In the genomic region with DNA sequence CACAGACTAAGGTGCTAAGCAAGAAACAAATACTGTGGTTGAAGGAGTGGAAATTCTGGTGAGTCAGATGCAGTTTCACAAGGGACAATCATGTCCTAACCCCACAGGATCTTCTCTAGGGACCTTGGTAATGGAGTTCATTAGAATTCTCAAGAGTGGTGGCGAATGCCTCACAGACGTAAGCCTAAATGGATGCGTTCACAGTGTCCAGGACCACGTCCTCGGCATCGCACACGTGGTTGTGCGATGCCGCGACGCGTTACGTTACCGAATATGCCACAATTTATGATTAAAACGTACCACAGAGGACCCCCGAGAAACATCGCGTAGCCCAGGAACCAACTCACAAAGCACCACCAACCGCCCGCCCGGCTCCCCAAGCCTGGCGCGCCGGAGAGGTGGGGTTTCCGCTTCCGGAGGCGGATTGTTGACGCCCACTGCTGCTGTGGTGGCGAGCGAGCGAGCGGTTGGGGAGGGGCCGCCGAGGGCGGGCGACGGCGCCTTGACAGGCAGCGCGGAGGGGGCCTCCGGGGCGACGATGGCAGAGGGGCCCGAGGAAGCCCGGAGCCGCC, we compare ENCODE assay signal across 8 mouse cellular contexts. TPM values are rescaled to one million over a fixed set of nuclear protein-coding genes. Genes with fewer than 3 reads are reported as not detected.
DNase-seq lines count a peak whose midpoint lies in the region; ATAC-seq lines count a peak whose summit lies in the region.

A gene (plus strand): TSS at position 475 of the 572 bp plus-strand sequence.

- peak within 1 kb of the TSS; percentile 87 for H3K27ac ChIP-seq in hindbrain, embryonic 16.5 days (ENCODE audit: low read depth, low read length)
- H3K27ac ChIP-seq in macrophage: peak within 1 kb of the TSS; percentile 13; the same call in 1 of the 2 replicates

- under 1% methylated on average over 40 of the region's 46 CpGs for whole genome bisulfite sequencing in hindbrain, embryonic 16.5 days
- 1% methylated on average over 46 of the region's 46 CpGs for WGBS in macrophage (ENCODE audit: missing documents)

- H3K9me3 ChIP-seq in hindbrain, embryonic 16.5 days (ENCODE audit: control insufficient read depth, low read length): no peaks in the 10 kb centered on the region

- H3K79me2 ChIP-seq in macrophage (ENCODE audit: inconsistent target): no peaks in the 10 kb centered on the region

- H3K9ac ChIP-seq in hindbrain, embryonic 16.5 days (ENCODE audit: low read depth, low read length): peak within 1 kb of the TSS; percentile 95

- H3K4me3 ChIP-seq in hindbrain, embryonic 16.5 days (ENCODE audit: low read length): peak within 1 kb of the TSS; percentile 82
- peak within 1 kb of the TSS; percentile 45 for H3K4me3 ChIP-seq in macrophage (ENCODE audit: inconsistent target)

- DNase-seq in T-cell, adult 2 months (ENCODE audit: low spot score): peak; percentile 91
- peak; percentile 89 to 95 for DNase-seq in cerebellum, postnatal 36 days
- DNase-seq in gastrocnemius, adult 18-20 months (ENCODE audit: low spot score): peak; percentile 91
- peak; percentile 89 to 92 for DNase-seq in left cerebral cortex, adult 18-20 months (ENCODE audit: low spot score in 2 of 2)
- peak; percentile 93 for DNase-seq in right cerebral cortex, adult 18-20 months
- peak; percentile 79 for DNase-seq in urinary bladder, postnatal 10 days (ENCODE audit: low spot score)

- peaks cover 9% of the 10 kb centered on the region for H3K4me1 ChIP-seq in hindbrain, embryonic 16.5 days (ENCODE audit: control insufficient read depth, insufficient read depth, low read depth, low read length)

- 0 out of 2 replicates have a peak, but pooled peaks cover 2% of the 10 kb centered on the region for H3K27me3 ChIP-seq in hindbrain, embryonic 16.5 days (replicated peaks; ENCODE audit: control insufficient read depth, insufficient read depth, low read length)

- ATAC-seq in hindbrain, embryonic 16.5 days: peak; percentile 97

- H3K36me3 ChIP-seq in hindbrain, embryonic 16.5 days (ENCODE audit: control insufficient read depth, insufficient read depth, low read length): peaks cover 16% of the 10 kb centered on the region
- H3K36me3 ChIP-seq in macrophage (ENCODE audit: inconsistent target): 0 out of 2 replicates have a peak, but pooled peaks cover 14% of the 10 kb centered on the region

- H3K4me2 ChIP-seq in hindbrain, embryonic 16.5 days (ENCODE audit: low read length): peak within 1 kb of the TSS; percentile 81

RNA-seq across cellular contexts. Expression of the gene that starts here (rescaled TPM):
- total RNA-seq in gastrocnemius, adult 18-20 months (2021): 10 to 100 TPM; 28.7 to 33.2 TPM
- 10.8 and 13.6 TPM in 2 replicates for polyA plus RNA-seq in hindbrain, embryonic 16.5 days (2015; fragmentation: Nextera tagmentation; extraction: Ambion mirVana)
- total RNA-seq in left cerebral cortex, adult 18-20 months (2021): 10 to 100 TPM; 93.8 to 94.7 TPM
- 10 to 100 TPM in 16 of 26 experiments, 1 to 10 TPM in 10; 2.7 to 27.2 (median 13.4) TPM for total RNA-seq in macrophage (2018; cell fraction: chromatin; rRNA removed)
- 10 to 100 TPM in 18 of 26 experiments, 1 to 10 TPM in 8; 8.2 to 13.7 (median 10.9) TPM for total RNA-seq in macrophage (2018; cell fraction: cytosol; rRNA removed)
- total RNA-seq in macrophage (2018; cell fraction: nucleus; rRNA removed): 10 to 100 TPM in 17 of 26 experiments, 1 to 10 TPM in 9; 3.5 to 31.0 (median 16.0) TPM
- 9.5 to 11.2 TPM (median 10.2 TPM) in 3 replicates for polyA plus RNA-seq in macrophage (2018)

Comparison
In these comparisons a context has a peak if more than half of its experiments do, and no peak if none do; other contexts are left out.
1. Peak in every context shown above with its lines: DNase-seq, ATAC-seq, H3K4me3 ChIP-seq and H3K27ac ChIP-seq.